Mouse (Mus musculus) E14TG2a.4 (cell line): ENCODE measurements around the gene Ppt2.

Source experiments
- CTCF ChIP-seq: conservative IDR thresholded peaks from 2 replicates; pipeline ENCODE4 v1.5.1; 2014; ENCODE audit warnings: low read length
- NANOG ChIP-seq: IDR thresholded peaks from 2 replicates; pipeline ENCODE4 v1.6.1; 2014; ENCODE audit warnings: borderline replicate concordance, low read length, mixed read lengths
- POU5F1 ChIP-seq: IDR thresholded peaks from 2 replicates; pipeline ENCODE4 v1.6.1; 2014; ENCODE audit warnings: low read length, borderline replicate concordance

GRCm38 (mm10) chr17:34586796-34587422 lies 41.4 kb downstream of the Ppt2 start:
- no peak for TF ChIP-seq CTCF
- no peak for TF ChIP-seq NANOG
- TF ChIP-seq POU5F1: no peak
